Mouse (Mus musculus) liver, adult 2 months (tissue): ENCODE data around the gene Tmem177. TPM values are rescaled to one million over a fixed set of nuclear protein-coding genes. Genes with fewer than 3 reads are reported as not detected.
A peak's percentile ranks its signal among the peaks of the same experiment; 100 is the strongest.

Experiments used
- DNase-seq: peaks from one replicate; pipeline ENCODE4 v3.0.0-alpha.2; 2011; ENCODE audit warnings: low read depth, low spot score; ENCODE audit errors: extremely low read depth
- H3K27ac ChIP-seq: fragments of 200-500 bp; replicated peaks from 2 replicates; pipeline ENCODE4 v1.5.1; 2012; ENCODE audit warnings: low read depth, mild to moderate bottlenecking, control low read depth, inconsistent platforms, low read length; ENCODE audit not compliant: insufficient read depth
- H3K27me3 ChIP-seq: fragments of 200-500 bp; 2 replicates; pipeline ENCODE4 v1.6.1; 2012; ENCODE audit warnings: mild to moderate bottlenecking, moderate library complexity, low read length, inconsistent platforms; ENCODE audit not compliant: control insufficient read depth, insufficient read depth
- H3K36me3 ChIP-seq: fragments of 200-500 bp; 2 replicates; pipeline ENCODE4 v1.6.1; 2012; ENCODE audit warnings: low read length, inconsistent platforms; ENCODE audit not compliant: control insufficient read depth, insufficient read depth
- H3K4me1 ChIP-seq: fragments of 200-500 bp; 2 replicates; pipeline ENCODE4 v1.6.1; 2011; ENCODE audit warnings: low read length; ENCODE audit not compliant: control insufficient read depth, insufficient read depth
- H3K4me3 ChIP-seq: fragments of 200-500 bp; 2 replicates; pipeline ENCODE4 v1.5.1; 2011; ENCODE audit warnings: low read depth, mild to moderate bottlenecking, control low read depth, low read length, moderate library complexity; ENCODE audit not compliant: insufficient read depth
- H3K79me2 ChIP-seq: fragments of 200-500 bp; 2 replicates; pipeline ENCODE4 v1.6.1; 2012; ENCODE audit warnings: inconsistent platforms, mild to moderate bottlenecking, low read length, moderate library complexity; ENCODE audit not compliant: control insufficient read depth, insufficient read depth
- H3K9ac ChIP-seq: fragments of 200-500 bp; 2 replicates; pipeline ENCODE4 v1.6.1; 2012; ENCODE audit warnings: low read depth, mild to moderate bottlenecking, control low read depth, inconsistent platforms, low read length
- CTCF ChIP-seq: fragments of 200-500 bp; IDR thresholded peaks from 2 replicates; pipeline ENCODE4 v1.5.1; 2011; ENCODE audit warnings: low read depth, low read length, control low read depth
- POLR2A ChIP-seq: fragments of 200-500 bp; IDR thresholded peaks from 2 replicates; pipeline ENCODE4 v1.6.1; 2011; ENCODE audit warnings: low read length, control low read depth; ENCODE audit not compliant: insufficient read depth; ENCODE audit errors: extremely low read depth
- WGBS: fragments of 180-500 bp; shearing (Covaris S2); methylation state at CpG from one replicate; pipeline ENCODE4 v1.1.7; 2018; 5-methylcytosine and 5-hydroxymethylcytosine counted together
- polyA plus RNA-seq: library from polyadenylated mRNA; depleted of rRNA; stranded (reverse); fragments of >200 nt; gene quantifications from 2 replicates; pipeline ENCODE4 v1.2.3, GENCODE M21; 2012
- total RNA-seq: library from RNA; depleted of rRNA; stranded (reverse); fragments of >200 nt; gene quantifications from 2 replicates; pipeline ENCODE4 v1.2.3, GENCODE M21; 2014

Tmem177 gene
- total and polyA plus RNA-seq, 2 experiments = 4.4 to 4.9 TPM

- Histone ChIP-seq H3K79me2 (no peaks in the 10 kb centered on the region), H3K27ac (no peak overlapping the region), H3K27me3 (no peaks in the 10 kb centered on the region), H3K4me3 (no peak overlapping the region), H3K36me3 (no peaks in the 10 kb centered on the region), H3K4me1 (no peaks in the 10 kb centered on the region), H3K9ac (no peak overlapping the region)
- TF ChIP-seq POLR2A (no peak), CTCF (no peak)
- DNase-seq = no peak
- WGBS = 93% methylated on average over 8 of the region's 8 CpGs
Observed at GRCm38 (mm10) chr1:119950086-119950485, 37.1 kb upstream of the Tmem177 start.

- TF ChIP-seq POLR2A (no peak), CTCF (no peak)
- 50% methylated on average over 7 of the region's 7 CpGs for WGBS
- DNase-seq = no peak
- Histone ChIP-seq H3K27me3 (no peaks in the 10 kb centered on the region), H3K4me3 (no peak overlapping the region), H3K36me3 (no peaks in the 10 kb centered on the region), H3K9ac (no peak overlapping the region), H3K27ac (no peak overlapping the region), H3K4me1 (no peaks in the 10 kb centered on the region), H3K79me2 (no peaks in the 10 kb centered on the region)
Observed at GRCm38 (mm10) chr1:119936861-119937260, 23.9 kb upstream of the Tmem177 start.

- Histone ChIP-seq H3K4me3 (no peak overlapping the region), H3K27ac (no peak overlapping the region), H3K79me2 (no peaks in the 10 kb centered on the region), H3K9ac (no peak overlapping the region), H3K36me3 (no peaks in the 10 kb centered on the region), H3K4me1 (no peaks in the 10 kb centered on the region), H3K27me3 (no peaks in the 10 kb centered on the region)
- DNase-seq = no peak
- 88% methylated on average over 4 of the region's 4 CpGs for WGBS
- TF ChIP-seq POLR2A (no peak), CTCF (no peak)
Observed at GRCm38 (mm10) chr1:119931421-119932150, 18.6 kb upstream of the Tmem177 start.

GRCm38 (mm10) chr1:119929715-119930114, 16.7 kb upstream of the Tmem177 start:
- H3K4me1 ChIP-seq = no peaks in the 10 kb centered on the region
- peak; percentile 36 for DNase-seq
- WGBS = 48% methylated on average over 1 of the region's 1 CpGs
- no peaks in the 10 kb centered on the region for H3K36me3 ChIP-seq
- no peaks in the 10 kb centered on the region for H3K27me3 ChIP-seq
- no peak overlapping the region for H3K4me3 ChIP-seq
- no peaks in the 10 kb centered on the region for H3K79me2 ChIP-seq
- TF ChIP-seq CTCF = no peak
- TF ChIP-seq POLR2A = no peak
- no peak overlapping the region for H3K9ac ChIP-seq
- no peak overlapping the region for H3K27ac ChIP-seq

GRCm38 (mm10) chr1:119919299-119919698, 6.3 kb upstream of the Tmem177 start:
- no peak overlapping the region for H3K9ac ChIP-seq
- TF ChIP-seq CTCF = peak; percentile 36; the same call in 1 of the 2 replicates
- no peak for TF ChIP-seq POLR2A
- no peaks in the 10 kb centered on the region for H3K4me1 ChIP-seq
- no peaks in the 10 kb centered on the region for H3K27me3 ChIP-seq
- 45% methylated on average over 4 of the region's 4 CpGs for WGBS
- H3K79me2 ChIP-seq = no peaks in the 10 kb centered on the region
- no peak for DNase-seq
- H3K27ac ChIP-seq = no peak overlapping the region
- no peaks in the 10 kb centered on the region for H3K36me3 ChIP-seq
- no peak overlapping the region for H3K4me3 ChIP-seq

GRCm38 (mm10) chr1:119916823-119917371, 3.9 kb upstream of the Tmem177 start:
- WGBS = 88% methylated on average over 5 of the region's 5 CpGs
- H3K36me3 ChIP-seq = no peaks in the 10 kb centered on the region
- TF ChIP-seq CTCF = no peak
- no peak overlapping the region for H3K9ac ChIP-seq
- no peak overlapping the region for H3K4me3 ChIP-seq
- no peaks in the 10 kb centered on the region for H3K79me2 ChIP-seq
- H3K27ac ChIP-seq = no peak overlapping the region
- no peaks in the 10 kb centered on the region for H3K27me3 ChIP-seq
- 0 out of 2 replicates have a peak, but pooled peaks cover 2% of the 10 kb centered on the region for H3K4me1 ChIP-seq
- DNase-seq = no peak
